ENCODE assay signal across 8 mouse cellular contexts in the genomic region with DNA sequence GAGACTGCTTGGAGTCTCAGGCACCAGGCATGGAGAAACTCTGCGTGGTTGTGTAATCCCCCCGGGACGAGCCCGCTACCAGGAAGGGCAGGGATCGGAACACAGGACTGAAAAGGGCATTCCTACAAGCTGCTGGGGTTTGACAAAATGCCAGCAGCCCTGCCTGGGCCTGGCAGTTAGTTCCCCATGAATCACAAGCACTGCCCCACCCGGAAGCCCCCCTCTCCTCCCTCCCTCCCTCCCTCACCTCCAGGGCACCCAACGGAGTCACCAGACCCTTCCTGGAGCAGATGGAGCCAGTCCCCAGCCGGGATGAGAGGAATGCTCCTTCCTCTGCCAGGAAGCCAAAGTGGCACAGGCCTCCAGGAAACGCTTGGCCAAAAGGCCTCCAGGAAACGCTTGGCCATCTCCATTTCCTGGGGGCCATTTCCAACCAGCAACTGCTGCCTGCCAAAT. TPM values are rescaled to one million over a fixed set of nuclear protein-coding genes. Genes with fewer than 3 reads are reported as not detected.
DNase-seq lines count a peak whose midpoint lies in the region; ATAC-seq and TF ChIP-seq lines count a peak whose summit lies in the region.

No protein-coding gene starts in this region.

- DNase-seq in Muller cell, postnatal 12 days (ENCODE audit: inconsistent ontology term): peak; percentile 87
- peak; percentile 91 to 92 for DNase-seq in cerebellum, postnatal 36 days

- peaks cover 22% of the 10 kb centered on the region for H3K4me1 ChIP-seq in heart, embryonic 16.5 days (ENCODE audit: control insufficient read depth, insufficient read depth, low read length)
- H3K4me1 ChIP-seq in limb, embryonic 12.5 days (replicated peaks): peaks cover 10% of the 10 kb centered on the region

- peak overlapping the region; percentile 58 for H3K9ac ChIP-seq in heart, embryonic 16.5 days (ENCODE audit: low read length)
- no peak overlapping the region for H3K9ac ChIP-seq in limb, embryonic 12.5 days (replicated peaks)

- WGBS in heart, embryonic 16.5 days: 50% methylated on average over 10 of the region's 10 CpGs
- WGBS in limb, embryonic 12.5 days: 60% methylated on average over 10 of the region's 10 CpGs

- peaks cover 99% of the 10 kb centered on the region for H3K79me2 ChIP-seq in C2C12 (ENCODE audit: control insufficient read depth, insufficient read depth)

- ATAC-seq in heart, embryonic 16.5 days (replicated peaks; ENCODE audit: extremely low read depth, insufficient read depth, low FRiP score): no peak; the same call in 1 of the 2 replicates
- no peak for ATAC-seq in limb, embryonic 12.5 days (ENCODE audit: insufficient number of reproducible peaks, insufficient read depth, low FRiP score, low TSS enrichment, low read depth)
- peak; percentile 29; the same call in 1 of the 2 replicates for ATAC-seq in monocyte, adult 5-6 weeks (replicated peaks; ENCODE audit: insufficient number of reproducible peaks, low FRiP score, low TSS enrichment, poor library complexity, severe bottlenecking)
- ATAC-seq in erythroid progenitor cell, adult 5-6 weeks (replicated peaks; ENCODE audit: low FRiP score, poor library complexity, severe bottlenecking): no peak
- ATAC-seq in frontal cortex, adult (ENCODE audit: low TSS enrichment): no peak

- no peak for TF ChIP-seq CTCF in C2C12 (IDR thresholded peaks at IDR 0.05; ENCODE audit: control insufficient read depth, insufficient read depth, insufficient read length)

- no peak overlapping the region for H3K4me3 ChIP-seq in C2C12 (ENCODE audit: insufficient read depth, poor library complexity, severe bottlenecking)
- no peak overlapping the region for H3K4me3 ChIP-seq in heart, embryonic 16.5 days (ENCODE audit: low read length)
- no peak overlapping the region for H3K4me3 ChIP-seq in limb, embryonic 12.5 days (replicated peaks)

- no peak overlapping the region for H3ac ChIP-seq in C2C12 (ENCODE audit: control insufficient read depth, insufficient read length, low read depth)

- H3K27ac ChIP-seq in heart, embryonic 16.5 days (ENCODE audit: low read length): peak overlapping the region; percentile 83
- H3K27ac ChIP-seq in limb, embryonic 12.5 days: peak overlapping the region; percentile 73

- H3K79me3 ChIP-seq in C2C12 (ENCODE audit: low read depth): peaks cover 42% of the 10 kb centered on the region

- H3K27me3 ChIP-seq in C2C12 (ENCODE audit: control insufficient read depth, insufficient read depth, insufficient read length): no peaks in the 10 kb centered on the region
- H3K27me3 ChIP-seq in heart, embryonic 16.5 days (ENCODE audit: control insufficient read depth, insufficient read depth, low read length): no peaks in the 10 kb centered on the region
- no peaks in the 10 kb centered on the region for H3K27me3 ChIP-seq in limb, embryonic 12.5 days

- peaks cover 16% of the 10 kb centered on the region for H3K36me3 ChIP-seq in C2C12 (ENCODE audit: control insufficient read depth, insufficient read depth)
- H3K36me3 ChIP-seq in heart, embryonic 16.5 days (ENCODE audit: control insufficient read depth, insufficient read depth): no peaks in the 10 kb centered on the region
- H3K36me3 ChIP-seq in limb, embryonic 12.5 days: peaks cover 11% of the 10 kb centered on the region; the same call in 1 of the 2 replicates

- H3K4me2 ChIP-seq in heart, embryonic 16.5 days (ENCODE audit: low read depth, low read length): peak overlapping the region; percentile 43
- H3K4me2 ChIP-seq in limb, embryonic 12.5 days: no peak overlapping the region

- no peaks in the 10 kb centered on the region for H3K9me3 ChIP-seq in heart, embryonic 16.5 days (replicated peaks; ENCODE audit: control insufficient read depth, low read length)
- peaks cover 5% of the 10 kb centered on the region; the same call in 1 of the 2 replicates for H3K9me3 ChIP-seq in limb, embryonic 12.5 days

TF ChIP-seq in C2C12, 6 proteins besides CTCF, POLR2A, EP300 and RAD21:
- TF ChIP-seq USF1 (IDR thresholded peaks at IDR 0.05; ENCODE audit: low read depth): no peak
- peak; percentile 90 for TF ChIP-seq CEBPB (IDR thresholded peaks at IDR 0.05; ENCODE audit: low read depth)
- no peak for TF ChIP-seq MYOG (IDR thresholded peaks at IDR 0.05; ENCODE audit: control insufficient read depth, extremely low read depth, insufficient read length)
- TF ChIP-seq FOSL1 (IDR thresholded peaks at IDR 0.05; ENCODE audit: insufficient read depth, low read length, poor library complexity, severe bottlenecking): no peak
- no peak for TF ChIP-seq MYOD1 (IDR thresholded peaks at IDR 0.05; ENCODE audit: control insufficient read depth, insufficient read length, low read depth)
- peak; percentile 20 for TF ChIP-seq MAX (IDR thresholded peaks at IDR 0.05)

RNA-seq across cellular contexts. Expression of a gene that starts 8.4 kb away (rescaled TPM):
- polyA plus RNA-seq in C2C12 (2012; fragmentation: generic; extraction: Trizol): 15.4 TPM
- 12.6 and 13.8 TPM in 2 replicates for polyA plus RNA-seq in heart, embryonic 16.5 days (2015; fragmentation: Nextera tagmentation; extraction: Ambion mirVana)
- polyA plus RNA-seq in limb, embryonic 12.5 days (2016; fragmentation: Nextera tagmentation; extraction: Ambion mirVana): 37.6 and 38.0 TPM in 2 replicates
- total RNA-seq in monocyte, adult 5-6 weeks (2017): 63.5 to 74.7 TPM (median 70.1 TPM) in 3 replicates
- 23.9 and 25.2 TPM in 2 replicates for total RNA-seq in erythroid progenitor cell, adult 5-6 weeks (2015; ENCODE audit: low replicate concordance)
- total RNA-seq in erythroid progenitor cell, adult 5-6 weeks (2017; ENCODE audit: low replicate concordance): 27.9 and 38.0 TPM in 2 replicates

RNA-seq across cellular contexts. Expression of a gene that starts 50.3 kb away (rescaled TPM):
- polyA plus RNA-seq in C2C12 (2012; fragmentation: generic; extraction: Trizol): 223 TPM
- polyA plus RNA-seq in heart, embryonic 16.5 days (2015; fragmentation: Nextera tagmentation; extraction: Ambion mirVana): 327 and 339 TPM in 2 replicates
- polyA plus RNA-seq in limb, embryonic 12.5 days (2016; fragmentation: Nextera tagmentation; extraction: Ambion mirVana): 477 and 493 TPM in 2 replicates
- 141 to 157 TPM (median 145 TPM) in 3 replicates for total RNA-seq in monocyte, adult 5-6 weeks (2017)
- total RNA-seq in erythroid progenitor cell, adult 5-6 weeks (2015; ENCODE audit: low replicate concordance): 195 and 227 TPM in 2 replicates
- 271 and 364 TPM in 2 replicates for total RNA-seq in erythroid progenitor cell, adult 5-6 weeks (2017; ENCODE audit: low replicate concordance)
